Mouse (Mus musculus) forebrain, embryonic 13.5 days (tissue): ENCODE measurements around the gene Sgpl1. TPM values are rescaled to one million over a fixed set of nuclear protein-coding genes. Genes with fewer than 3 reads are reported as not detected.

Experiments used
- ATAC-seq: fragments of 200-750 bp; cut with Nextera tagmentation; 2 replicates; pipeline ENCODE4 v1.8.0; 2017
- H3K27ac ChIP-seq: fragments of 300-500 bp; sonication (generic); 2 replicates; pipeline ENCODE4 v1.5.1; 2015; ENCODE audit warnings: inconsistent platforms, mild to moderate bottlenecking, moderate library complexity
- H3K27me3 ChIP-seq: fragments of 300-500 bp; sonication (generic); 2 replicates; pipeline ENCODE4 v1.6.1; 2015; ENCODE audit warnings: mild to moderate bottlenecking, inconsistent platforms
- H3K36me3 ChIP-seq: fragments of 300-500 bp; sonication (generic); 2 replicates; pipeline ENCODE4 v1.6.1; 2015; ENCODE audit warnings: mild to moderate bottlenecking, inconsistent platforms; ENCODE audit not compliant: poor library complexity, severe bottlenecking
- H3K4me1 ChIP-seq: fragments of 300-500 bp; sonication (generic); 2 replicates; pipeline ENCODE4 v1.6.1; 2015; ENCODE audit warnings: inconsistent platforms
- H3K4me2 ChIP-seq: fragments of 300-500 bp; sonication (generic); 2 replicates; pipeline ENCODE4 v1.6.1; 2015; ENCODE audit warnings: inconsistent platforms, mild to moderate bottlenecking, moderate library complexity
- H3K4me3 ChIP-seq: fragments of 300-500 bp; sonication (generic); 2 replicates; pipeline ENCODE4 v1.5.1; 2015; ENCODE audit warnings: mild to moderate bottlenecking, inconsistent platforms
- H3K9ac ChIP-seq: fragments of 300-500 bp; sonication (generic); 2 replicates; pipeline ENCODE4 v1.6.1; 2015; ENCODE audit warnings: mild to moderate bottlenecking, inconsistent platforms
- H3K9me3 ChIP-seq: fragments of 300-500 bp; sonication (generic); replicated peaks from 2 replicates; pipeline ENCODE4 v1.6.1; 2016; ENCODE audit warnings: inconsistent platforms
- WGBS: fragments of 180-500 bp; shearing (Covaris S2); methylation state at CpG from one replicate; pipeline ENCODE4 v1.1.7; 2015; 5-methylcytosine and 5-hydroxymethylcytosine counted together
- polyA plus RNA-seq: library from polyadenylated mRNA; unstranded; fragments of >200 nt; fragmentation: Nextera tagmentation; extraction: Ambion mirVana; gene quantifications from 2 replicates; pipeline ENCODE4 v1.2.1, GENCODE M21; 2015

Gene Sgpl1
- polyA plus RNA-seq, 1 experiment from 2014 or later = 53.5 TPM

DNA sequence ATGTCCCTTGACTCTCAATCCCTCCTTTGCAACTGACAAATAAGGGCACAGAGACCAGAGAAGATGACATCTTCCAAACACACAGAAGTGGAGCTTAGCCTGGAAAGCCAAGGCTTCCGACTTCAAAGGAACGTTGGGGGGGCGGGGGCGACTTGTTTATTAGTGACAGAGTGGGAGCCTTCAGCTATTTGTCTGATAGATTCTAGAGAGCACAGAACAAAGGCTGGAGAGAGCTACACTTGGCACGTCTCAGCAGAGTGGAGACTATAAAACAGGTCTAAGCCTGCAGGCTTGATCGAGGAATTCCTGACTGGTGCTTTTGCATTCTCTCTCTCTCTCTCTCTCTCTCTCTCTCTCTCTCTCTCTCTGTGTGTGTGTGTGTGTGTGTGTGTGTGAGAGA lies 3.1 kb upstream of the Sgpl1 start:
- Histone ChIP-seq H3K9me3 (no peaks in the 10 kb centered on the region), H3K4me3 (no peak overlapping the region), H3K27me3 (no peaks in the 10 kb centered on the region), H3K4me1 (peaks cover 1% of the 10 kb centered on the region), H3K9ac (no peak overlapping the region; the same call in 1 of the 2 replicates), H3K4me2 (no peak overlapping the region), H3K36me3 (no peaks in the 10 kb centered on the region), H3K27ac (no peak overlapping the region)
- no peak for ATAC-seq
- WGBS = 55% methylated on average over 6 of the region's 6 CpGs

GRCm38 (mm10) chr10:61149476-61149875 lies 2.0 kb upstream of the Sgpl1 start:
- no peak overlapping the region for H3K4me3 ChIP-seq
- H3K9me3 ChIP-seq = no peaks in the 10 kb centered on the region
- no peak overlapping the region for H3K4me2 ChIP-seq
- no peaks in the 10 kb centered on the region for H3K27me3 ChIP-seq
- no peak overlapping the region for H3K9ac ChIP-seq
- H3K27ac ChIP-seq = no peak overlapping the region
- peaks cover 8% of the 10 kb centered on the region for H3K4me1 ChIP-seq
- no peaks in the 10 kb centered on the region for H3K36me3 ChIP-seq
- no peak for ATAC-seq
- 88% methylated on average over 3 of the region's 3 CpGs for WGBS

GRCm38 (mm10) chr10:61146807-61147156 lies 721 bp downstream of the Sgpl1 start:
- peak overlapping the region; percentile 93 for H3K4me2 ChIP-seq
- peak overlapping the region; percentile 96 for H3K9ac ChIP-seq
- H3K27ac ChIP-seq = peak overlapping the region; percentile 97
- peaks cover 10% of the 10 kb centered on the region for H3K4me1 ChIP-seq
- H3K36me3 ChIP-seq = 0 out of 2 replicates have a peak, but pooled peaks cover 3% of the 10 kb centered on the region
- ATAC-seq = no peak; the same call in 1 of the 2 replicates
- no peaks in the 10 kb centered on the region for H3K9me3 ChIP-seq
- WGBS = under 1% methylated on average over 14 of the region's 14 CpGs
- H3K4me3 ChIP-seq = peak overlapping the region; percentile 88
- no peaks in the 10 kb centered on the region for H3K27me3 ChIP-seq

DNA sequence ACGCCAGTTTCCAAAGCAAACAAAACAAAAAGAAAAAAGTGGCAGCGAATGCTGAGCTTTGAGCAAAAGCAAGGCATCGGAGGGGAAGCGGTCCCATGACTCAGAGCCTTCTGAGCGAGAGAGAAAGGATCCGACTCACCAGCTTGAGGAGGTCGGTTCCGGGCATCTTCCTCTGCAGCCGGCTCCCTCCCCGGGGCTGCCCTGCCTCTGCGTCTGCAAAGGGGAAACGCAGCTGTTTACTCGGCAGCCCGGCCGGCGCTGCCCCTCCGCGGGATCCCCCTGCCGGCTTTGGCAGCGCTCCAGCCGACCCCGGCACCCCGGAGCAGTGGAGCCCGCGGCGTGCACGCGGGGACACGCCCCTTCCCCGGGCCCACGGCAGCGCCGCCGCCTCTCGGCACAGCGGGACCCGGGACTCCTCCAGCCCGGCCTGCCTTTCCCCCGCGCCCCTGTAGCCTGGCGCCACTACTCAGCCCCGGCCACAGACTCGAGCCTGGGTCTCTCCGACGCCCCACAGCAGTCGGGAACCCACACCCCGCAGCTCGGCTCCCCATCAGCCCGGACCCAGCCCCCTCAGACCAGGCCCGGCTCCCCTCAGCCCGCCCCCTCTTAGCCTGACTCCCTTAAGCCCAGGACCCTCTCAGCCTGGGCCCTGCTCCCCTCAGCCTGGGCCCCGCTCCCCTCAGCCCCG lies 1.2 kb downstream of the Sgpl1 start:
- Histone ChIP-seq H3K4me1 (peaks cover 10% of the 10 kb centered on the region), H3K4me3 (peak overlapping the region; percentile 88), H3K27ac (peak overlapping the region; percentile 97), H3K9me3 (no peaks in the 10 kb centered on the region), H3K36me3 (0 out of 2 replicates have a peak, but pooled peaks cover 3% of the 10 kb centered on the region), H3K27me3 (no peaks in the 10 kb centered on the region), H3K9ac (peak overlapping the region; percentile 96), H3K4me2 (peak overlapping the region; percentile 93)
- peak; percentile 69 for ATAC-seq
- WGBS = 0% methylated on average over 53 of the region's 53 CpGs

GRCm38 (mm10) chr10:61145766-61146118 lies 1.8 kb downstream of the Sgpl1 start:
- 0% methylated on average over 3 of the region's 3 CpGs for WGBS
- Histone ChIP-seq H3K4me2 (peak overlapping the region; percentile 93), H3K27ac (peak overlapping the region; percentile 97), H3K4me3 (peak overlapping the region; percentile 88), H3K9ac (peak overlapping the region; percentile 96), H3K27me3 (no peaks in the 10 kb centered on the region), H3K9me3 (no peaks in the 10 kb centered on the region), H3K4me1 (peaks cover 10% of the 10 kb centered on the region), H3K36me3 (0 out of 2 replicates have a peak, but pooled peaks cover 3% of the 10 kb centered on the region)
- no peak for ATAC-seq

DNA sequence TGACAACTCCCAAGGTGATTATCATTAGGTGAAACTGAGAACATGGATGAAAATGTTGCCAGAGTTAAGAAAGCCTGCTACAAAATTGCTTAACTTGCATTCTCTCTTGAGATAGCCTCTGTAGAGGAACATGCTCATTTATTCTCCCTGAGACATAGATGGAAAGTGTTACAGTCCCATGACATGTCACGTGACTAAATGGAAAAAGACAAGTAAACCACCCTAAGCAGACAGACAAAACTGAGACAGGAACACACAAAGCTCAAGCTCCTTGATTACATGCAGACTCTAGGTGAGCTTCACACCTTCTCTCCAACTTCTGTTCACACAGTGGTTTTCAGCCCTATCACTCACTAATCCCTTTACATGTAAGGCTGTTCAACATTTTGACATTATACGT lies 4.2 kb downstream of the Sgpl1 start:
- 96% methylated on average over 2 of the region's 2 CpGs for WGBS
- Histone ChIP-seq H3K36me3 (peaks cover 10% of the 10 kb centered on the region; the same call in 1 of the 2 replicates), H3K9me3 (no peaks in the 10 kb centered on the region), H3K27me3 (no peaks in the 10 kb centered on the region), H3K9ac (no peak overlapping the region), H3K27ac (no peak overlapping the region), H3K4me3 (no peak overlapping the region), H3K4me2 (no peak overlapping the region), H3K4me1 (peaks cover 10% of the 10 kb centered on the region)
- ATAC-seq = no peak

GRCm38 (mm10) chr10:61137567-61137966 lies 9.9 kb downstream of the Sgpl1 start:
- H3K4me3 ChIP-seq = no peak overlapping the region
- H3K9me3 ChIP-seq = no peaks in the 10 kb centered on the region
- H3K9ac ChIP-seq = no peak overlapping the region
- no peak for ATAC-seq
- peaks cover 7% of the 10 kb centered on the region; the same call in 1 of the 2 replicates for H3K36me3 ChIP-seq
- H3K4me2 ChIP-seq = no peak overlapping the region
- H3K27ac ChIP-seq = no peak overlapping the region
- H3K4me1 ChIP-seq = no peaks in the 10 kb centered on the region
- WGBS = 77% methylated on average over 1 of the region's 1 CpGs
- H3K27me3 ChIP-seq = no peaks in the 10 kb centered on the region

GRCm38 (mm10) chr10:61135226-61135839 lies 12.2 kb downstream of the Sgpl1 start:
- no peaks in the 10 kb centered on the region for H3K27me3 ChIP-seq
- no peak overlapping the region for H3K27ac ChIP-seq
- no peak overlapping the region for H3K4me3 ChIP-seq
- ATAC-seq = no peak
- H3K4me2 ChIP-seq = no peak overlapping the region
- H3K36me3 ChIP-seq = peaks cover 7% of the 10 kb centered on the region; the same call in 1 of the 2 replicates
- no peaks in the 10 kb centered on the region for H3K4me1 ChIP-seq
- WGBS = 76% methylated on average over 3 of the region's 3 CpGs
- no peaks in the 10 kb centered on the region for H3K9me3 ChIP-seq
- H3K9ac ChIP-seq = no peak overlapping the region

DNA sequence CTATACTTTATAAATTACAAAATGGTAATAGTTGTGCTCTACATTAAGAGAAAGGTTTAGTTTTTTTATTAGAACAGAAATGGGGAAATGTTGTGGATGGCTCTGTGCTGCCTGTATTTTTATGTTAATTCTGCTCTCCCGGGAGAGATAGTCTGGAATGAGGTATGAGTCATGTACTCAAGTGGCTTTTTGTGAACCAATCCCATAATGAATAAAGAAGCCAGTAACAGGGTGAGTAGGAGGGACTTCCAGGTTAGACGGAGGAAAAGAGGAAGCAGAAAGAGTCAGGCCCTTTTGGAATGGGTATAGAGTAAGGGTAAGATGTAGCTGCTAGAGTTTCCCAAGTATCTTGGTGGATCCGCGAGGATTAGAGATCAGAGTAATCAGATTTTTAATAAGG lies 13.5 kb downstream of the Sgpl1 start:
- H3K4me1 ChIP-seq = no peaks in the 10 kb centered on the region
- 72% methylated on average over 4 of the region's 4 CpGs for WGBS
- no peaks in the 10 kb centered on the region for H3K9me3 ChIP-seq
- no peak for ATAC-seq
- H3K27ac ChIP-seq = no peak overlapping the region
- 0 out of 2 replicates have a peak, but pooled peaks cover 3% of the 10 kb centered on the region for H3K36me3 ChIP-seq
- no peak overlapping the region for H3K9ac ChIP-seq
- no peaks in the 10 kb centered on the region for H3K27me3 ChIP-seq
- H3K4me3 ChIP-seq = no peak overlapping the region
- no peak overlapping the region for H3K4me2 ChIP-seq

DNA sequence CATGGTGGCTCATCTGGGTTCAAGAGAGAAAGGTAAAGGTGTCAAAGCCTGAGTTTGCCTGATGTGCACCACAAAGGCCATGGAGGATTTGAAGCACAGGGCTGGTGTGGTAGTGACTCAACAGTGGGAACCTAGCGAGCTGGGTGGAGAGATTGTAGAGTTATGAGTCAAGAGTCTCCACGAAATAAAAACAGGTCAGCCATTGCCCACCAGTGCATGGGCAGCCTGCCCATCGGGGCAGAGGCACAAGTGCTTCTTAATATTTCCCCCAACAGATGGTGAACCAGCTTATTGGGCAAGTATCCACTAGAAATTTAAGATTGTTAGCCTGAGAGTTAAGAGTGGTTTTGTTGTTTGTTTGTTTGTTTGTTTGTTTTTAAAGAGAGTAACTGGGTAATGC lies 16.5 kb downstream of the Sgpl1 start:
- 78% methylated on average over 3 of the region's 3 CpGs for WGBS
- Histone ChIP-seq H3K4me1 (no peaks in the 10 kb centered on the region), H3K4me2 (no peak overlapping the region), H3K27ac (no peak overlapping the region), H3K9me3 (no peaks in the 10 kb centered on the region), H3K36me3 (peaks cover 8% of the 10 kb centered on the region), H3K9ac (no peak overlapping the region), H3K4me3 (no peak overlapping the region), H3K27me3 (no peaks in the 10 kb centered on the region)
- ATAC-seq = no peak

DNA sequence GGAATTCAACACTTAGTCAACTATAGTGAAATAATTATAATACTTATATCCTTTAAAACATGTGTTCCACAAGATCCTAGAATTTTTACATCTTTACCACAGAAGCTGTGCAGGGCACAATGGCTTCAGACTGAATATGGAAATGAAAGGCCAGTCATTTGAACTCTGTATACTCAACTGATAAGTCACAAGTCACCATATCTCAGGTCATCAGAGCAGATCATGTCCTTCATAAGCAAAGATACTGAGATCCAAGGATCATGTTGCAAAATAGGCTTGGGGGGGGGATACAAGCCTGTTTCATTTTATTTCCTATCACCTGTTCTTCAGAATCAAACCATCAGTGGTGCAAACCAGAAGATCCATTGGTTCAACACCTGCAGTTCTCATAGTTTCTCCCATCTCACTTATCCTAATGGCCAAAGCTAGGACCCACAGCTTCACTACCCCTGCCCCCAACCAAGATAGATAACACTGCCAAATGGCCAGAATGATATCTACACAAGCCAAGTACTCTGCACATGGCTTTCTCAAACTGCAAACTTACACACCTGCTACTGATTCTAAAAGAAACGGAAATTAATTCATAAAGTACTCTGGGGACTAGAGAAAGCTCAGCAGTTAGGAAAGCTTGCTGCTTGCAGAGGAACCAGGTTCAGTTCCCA lies 18.7 kb downstream of the Sgpl1 start:
- no peak for ATAC-seq
- H3K27me3 ChIP-seq = no peaks in the 10 kb centered on the region
- H3K4me3 ChIP-seq = no peak overlapping the region
- 98% methylated on average over 1 of the region's 1 CpGs for WGBS
- no peaks in the 10 kb centered on the region for H3K4me1 ChIP-seq
- no peaks in the 10 kb centered on the region for H3K9me3 ChIP-seq
- H3K9ac ChIP-seq = no peak overlapping the region
- no peak overlapping the region for H3K4me2 ChIP-seq
- H3K27ac ChIP-seq = no peak overlapping the region
- peaks cover 8% of the 10 kb centered on the region for H3K36me3 ChIP-seq

- WGBS = 90% methylated on average over 2 of the region's 2 CpGs
- Histone ChIP-seq H3K27ac (no peak overlapping the region), H3K36me3 (peaks cover 23% of the 10 kb centered on the region), H3K4me1 (no peaks in the 10 kb centered on the region), H3K4me2 (no peak overlapping the region), H3K27me3 (no peaks in the 10 kb centered on the region), H3K9ac (no peak overlapping the region), H3K4me3 (no peak overlapping the region), H3K9me3 (no peaks in the 10 kb centered on the region)
- no peak for ATAC-seq
Observed at GRCm38 (mm10) chr10:61124462-61124861, 23.0 kb downstream of the Sgpl1 start.
